Mouse (Mus musculus) embryo, embryonic 11 days (tissue): ENCODE data around the gene Sox4.

Experiments
- DNase-seq: peaks from one replicate; pipeline ENCODE4 v3.0.0-alpha.2; 2015

Sox4 gene

GRCm38 (mm10) chr13:28953581-28953991, at the start of gene Sox4:
Sox4 (minus strand) TSS chr13:28953713.
- DNase-seq, result peak; percentile 98

- no peak for DNase-seq
Observed at GRCm38 (mm10) chr13:28991899-28992664, 38.6 kb upstream of the Sox4 start.

- DNase-seq, result peak; percentile 23
Observed at GRCm38 (mm10) chr13:28988751-28989703, 35.5 kb upstream of the Sox4 start.

- DNase-seq, result no peak
Observed at GRCm38 (mm10) chr13:28980681-28981080, 27.2 kb upstream of the Sox4 start.

- no peak for DNase-seq
Observed at GRCm38 (mm10) chr13:28975011-28975410, 21.5 kb upstream of the Sox4 start.

GRCm38 (mm10) chr13:28974597-28974996, 21.1 kb upstream of the Sox4 start:
- no peak for DNase-seq

- no peak for DNase-seq
Observed at GRCm38 (mm10) chr13:28960916-28961315, 7.4 kb upstream of the Sox4 start.

- peak; percentile 93 for DNase-seq
Observed at GRCm38 (mm10) chr13:28959458-28959978, 6.0 kb upstream of the Sox4 start.

GRCm38 (mm10) chr13:28959068-28959440, 5.5 kb upstream of the Sox4 start:
- no peak for DNase-seq

GRCm38 (mm10) chr13:28958211-28959067, 4.9 kb upstream of the Sox4 start:
- peak; percentile 89 for DNase-seq

GRCm38 (mm10) chr13:28957765-28958164, 4.3 kb upstream of the Sox4 start:
- peak; percentile 95 for DNase-seq

- peak; percentile 82 for DNase-seq
Observed at GRCm38 (mm10) chr13:28952576-28953571, 639 bp downstream of the Sox4 start.

GRCm38 (mm10) chr13:28951691-28952575, 1.6 kb downstream of the Sox4 start:
- peak; percentile 45 for DNase-seq

GRCm38 (mm10) chr13:28950623-28951491, 2.7 kb downstream of the Sox4 start:
- DNase-seq, result peak; percentile 85

GRCm38 (mm10) chr13:28950266-28950622, 3.3 kb downstream of the Sox4 start:
- peak; percentile 56 for DNase-seq

- peak; percentile 49 for DNase-seq
Observed at GRCm38 (mm10) chr13:28949279-28949915, 4.1 kb downstream of the Sox4 start.

- peak; percentile 85 for DNase-seq
Observed at GRCm38 (mm10) chr13:28948541-28948940, 5.0 kb downstream of the Sox4 start.

- peak; percentile 57 for DNase-seq
Observed at GRCm38 (mm10) chr13:28947740-28948441, 5.6 kb downstream of the Sox4 start.
